Mouse (Mus musculus) 416B (cell line): ENCODE measurements at regions not wholly inside any gene's neighbourhood (a gene's known extent, or its start where the extent isn't known, plus 50 kb on each side); places are given as distances from the start of the nearest gene placed in this dataset.

Experiments used
- DNase-seq: peaks from one replicate; pipeline ENCODE4 v3.0.0; 2011; ENCODE audit warnings: low read depth

DNA sequence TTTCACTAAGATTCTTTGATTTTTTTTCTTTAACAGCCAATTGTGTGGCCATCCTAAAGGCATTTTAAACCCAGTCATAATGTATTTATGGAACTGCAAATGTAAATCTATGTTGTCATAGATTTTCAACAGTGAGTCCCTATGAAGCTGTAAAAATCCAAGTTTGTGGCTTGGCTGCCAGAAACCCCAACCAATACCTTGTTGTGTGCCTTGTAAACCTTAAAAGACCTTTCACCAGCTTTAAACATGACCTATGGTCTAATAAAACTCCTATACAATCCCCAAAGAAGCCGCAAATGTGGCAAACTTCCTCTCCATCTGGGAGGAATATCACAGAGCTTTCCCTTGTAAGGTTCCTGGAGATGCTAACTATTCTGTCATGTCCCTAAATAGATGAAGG, 125.4 kb upstream of the Igf1 start:
- no peak for DNase-seq

DNA sequence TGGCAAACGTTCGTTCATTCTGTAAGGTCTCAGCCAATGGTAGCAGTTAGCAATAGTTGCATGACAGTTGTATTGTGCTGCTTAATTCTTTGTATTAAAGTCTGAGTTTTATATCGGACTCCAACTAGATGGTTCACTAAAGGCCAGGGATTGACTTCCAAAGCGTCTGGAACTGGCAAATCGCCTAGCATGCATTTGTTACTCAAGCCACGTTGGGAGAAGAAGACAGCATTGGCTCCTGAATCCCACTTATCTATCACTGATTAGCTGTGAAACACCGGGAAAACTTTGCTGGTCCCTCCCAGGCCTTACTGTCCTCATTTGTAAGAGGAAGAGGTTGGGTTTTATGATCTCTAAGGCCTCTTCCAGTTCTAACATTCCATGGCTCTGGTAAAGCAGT, 124.8 kb upstream of the Igf1 start:
- no peak for DNase-seq

DNA sequence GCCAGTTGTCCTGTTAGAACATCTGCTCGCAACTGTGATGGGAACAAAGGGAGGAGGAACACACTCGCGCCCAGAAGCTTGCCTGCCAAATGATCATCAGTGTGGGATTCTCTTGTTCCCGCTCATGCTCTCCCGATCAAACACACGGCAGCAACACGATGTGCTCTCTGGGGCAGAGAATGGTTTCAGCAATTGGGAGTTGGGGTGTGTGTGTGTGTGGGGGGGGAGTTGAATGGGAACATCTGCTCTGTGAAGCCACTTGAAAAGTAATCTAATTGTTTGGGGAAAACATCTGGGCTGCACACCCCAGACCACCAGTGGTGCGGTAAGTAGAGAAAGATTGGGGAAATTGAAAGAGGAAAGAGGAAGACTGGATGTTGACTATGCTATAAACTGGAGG, 117.7 kb upstream of the Igf1 start:
- DNase-seq, result no peak

DNA sequence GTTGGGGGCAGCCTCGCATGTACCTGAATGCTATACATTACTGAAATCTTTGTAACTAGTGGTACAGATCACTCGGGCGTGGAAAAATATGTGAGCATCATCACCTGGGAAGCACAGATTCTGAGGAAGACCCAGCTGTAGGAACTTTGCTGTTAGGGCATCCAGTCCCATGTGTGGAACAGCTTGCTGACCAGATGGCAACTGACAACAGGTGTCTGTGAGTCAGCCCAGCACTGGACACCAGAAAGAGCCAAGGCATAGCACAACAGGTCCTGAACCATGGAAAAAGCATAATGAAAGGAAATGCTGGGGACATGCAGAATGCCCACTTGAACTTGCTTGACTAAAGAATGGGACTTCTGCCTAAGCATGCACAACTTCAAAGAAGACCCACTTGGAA, 115.3 kb upstream of the Igf1 start:
- no peak for DNase-seq

DNA sequence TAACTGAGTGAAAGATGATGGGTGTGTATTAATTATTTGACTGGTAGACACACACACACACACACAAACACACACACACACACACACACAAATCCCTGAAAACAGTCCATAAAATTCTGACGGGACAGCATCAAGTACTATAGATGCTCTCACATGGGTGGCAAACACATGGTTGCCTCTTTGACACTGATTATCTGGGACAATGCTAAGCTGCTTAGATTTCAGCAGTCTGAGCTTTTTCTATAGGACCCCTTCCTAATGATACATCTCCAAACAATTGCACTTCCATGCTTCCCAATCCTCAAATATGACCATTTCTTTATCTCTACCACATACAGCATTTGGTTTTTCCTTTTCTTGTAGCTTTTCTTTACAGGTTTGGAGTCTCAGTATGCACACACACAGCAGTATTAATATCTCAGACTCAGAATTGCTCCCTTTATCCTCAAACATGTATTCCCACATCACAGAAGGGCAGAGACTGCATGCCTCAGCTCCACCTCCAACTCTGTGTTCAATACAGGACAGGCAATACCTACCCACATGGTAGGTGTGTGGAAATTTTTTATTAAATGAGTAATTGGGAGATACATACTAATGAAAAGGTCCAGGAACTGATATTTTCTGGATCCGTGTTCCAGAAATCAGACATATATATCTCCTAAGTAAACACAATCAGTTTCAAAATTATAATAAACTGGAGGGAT, 110.1 kb upstream of the Igf1 start:
- no peak for DNase-seq

DNA sequence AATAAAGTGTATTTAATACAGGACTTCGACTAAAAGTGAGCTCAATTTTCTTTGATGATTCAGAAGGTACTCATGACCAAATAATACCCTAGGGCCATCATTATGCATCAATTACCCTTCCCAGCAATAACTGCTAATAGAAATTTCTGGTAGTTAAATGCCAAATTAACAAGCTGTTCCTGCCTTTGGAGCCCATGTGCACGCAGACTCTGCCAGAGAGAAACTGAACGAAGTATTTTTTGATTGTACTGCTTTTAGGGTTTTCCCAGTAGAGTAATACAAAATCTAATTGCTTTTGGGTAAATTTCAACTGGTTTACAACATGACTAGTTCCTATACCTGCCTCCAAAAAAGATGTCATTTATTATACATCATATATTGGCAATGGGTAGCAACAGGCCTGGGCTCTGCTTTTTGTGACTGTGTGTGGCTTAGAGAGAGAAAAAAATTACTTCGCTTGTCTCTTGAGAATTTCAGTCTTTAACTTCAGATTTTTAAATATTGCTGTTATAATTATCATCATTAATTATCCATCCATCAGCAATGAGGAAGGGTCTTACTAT, 109.4 kb upstream of the Igf1 start:
- no peak for DNase-seq

DNA sequence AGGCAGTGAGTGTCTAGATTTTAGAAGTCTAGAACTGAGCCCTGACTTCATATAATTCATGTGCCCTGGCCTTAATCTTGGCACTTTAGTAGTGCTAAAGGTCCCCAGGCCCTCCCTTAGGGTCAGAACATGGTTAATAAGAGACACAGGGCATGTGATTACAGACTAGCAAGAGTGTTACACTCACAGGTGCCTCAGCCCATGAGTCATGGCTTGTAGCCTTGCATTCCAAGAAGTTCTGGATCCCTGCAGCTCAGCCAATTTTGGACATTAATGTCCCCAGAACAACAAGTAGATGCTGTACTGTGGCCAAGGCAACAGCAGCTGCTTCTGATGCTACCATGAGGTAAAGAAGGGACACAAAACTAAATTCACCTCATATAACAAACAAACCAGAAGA, 107.7 kb upstream of the Igf1 start:
- DNase-seq, result no peak

DNA sequence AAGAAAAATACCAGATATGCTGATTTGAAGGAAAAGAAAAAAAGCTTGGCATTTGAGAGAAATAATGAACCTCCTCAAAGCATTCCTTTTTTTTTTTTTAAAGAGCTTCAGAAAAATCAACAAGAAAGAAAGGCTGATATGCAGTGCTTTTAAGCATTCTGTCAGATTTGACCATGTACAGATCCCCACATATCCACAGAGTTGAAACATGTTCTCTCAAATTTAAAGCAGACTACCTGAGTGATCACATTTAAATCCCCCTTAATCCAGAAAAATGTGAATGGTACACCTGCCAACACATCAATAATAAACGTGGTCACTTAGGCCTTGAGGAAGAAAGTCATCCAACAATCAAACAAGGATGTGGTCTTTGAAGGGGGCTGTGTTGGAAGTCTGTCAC, 107.1 kb upstream of the Igf1 start:
- no peak for DNase-seq

DNA sequence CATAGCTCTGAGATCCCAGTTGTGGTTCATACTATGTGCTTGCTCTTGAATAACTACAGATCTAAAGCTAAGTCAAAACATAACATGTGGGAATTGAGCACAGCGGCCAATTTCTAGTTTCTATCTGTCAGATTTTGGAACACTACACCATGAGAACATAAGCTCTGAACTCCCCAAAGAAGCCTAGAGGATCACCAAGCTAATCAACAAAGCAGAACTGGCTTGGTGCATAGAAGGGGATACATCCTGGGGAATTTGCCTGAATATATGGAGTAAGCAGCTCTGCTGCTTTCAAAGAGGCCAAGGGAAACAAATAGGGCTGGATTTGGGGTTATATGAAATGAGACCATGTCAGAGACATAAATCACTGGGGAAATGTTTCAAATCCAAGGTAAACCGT, 105.9 kb upstream of the Igf1 start:
- no peak for DNase-seq

DNA sequence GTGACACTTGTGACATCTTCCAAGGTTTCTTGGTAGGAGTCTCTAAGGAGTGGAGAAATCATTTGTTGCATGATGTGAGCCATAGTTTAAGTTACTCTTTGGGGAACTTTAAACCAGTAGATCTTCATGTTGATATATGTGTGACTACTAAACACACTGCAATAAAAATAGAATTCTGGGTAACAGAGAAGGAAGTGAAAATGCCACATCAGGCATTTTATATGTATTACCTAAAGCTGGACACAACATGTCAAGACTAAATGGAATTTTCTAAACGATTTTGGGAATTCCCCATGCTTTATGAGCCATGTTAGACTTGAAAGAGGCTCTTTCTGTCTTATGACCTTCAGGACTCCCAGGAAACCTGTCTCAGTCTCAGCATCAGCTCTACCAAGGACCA, 104.6 kb upstream of the Igf1 start:
- no peak for DNase-seq

DNA sequence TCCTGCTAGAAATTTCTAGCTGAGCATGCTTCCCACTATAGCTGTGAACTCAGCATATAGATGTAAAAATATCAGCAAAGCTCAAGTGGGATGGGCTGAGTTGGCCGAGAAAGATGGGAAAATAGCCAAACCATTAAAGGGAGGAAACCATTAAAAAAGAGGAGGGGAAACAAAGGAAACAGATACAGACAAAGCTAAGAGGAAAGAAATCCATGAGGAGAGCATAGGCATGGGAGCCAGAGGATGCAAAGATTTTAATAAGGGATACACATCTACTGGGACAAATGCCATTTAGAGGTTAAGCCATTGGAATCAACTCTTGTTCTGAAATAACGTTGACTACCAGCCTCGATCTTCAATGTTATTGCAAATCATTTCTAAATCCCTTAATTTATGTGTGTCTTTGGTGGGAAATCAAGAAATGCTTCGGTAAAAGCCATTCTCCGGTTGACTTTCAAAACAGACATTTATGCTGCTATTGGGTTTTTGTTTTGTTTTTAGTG, 96.5 kb upstream of the Igf1 start:
- DNase-seq, result no peak

DNA sequence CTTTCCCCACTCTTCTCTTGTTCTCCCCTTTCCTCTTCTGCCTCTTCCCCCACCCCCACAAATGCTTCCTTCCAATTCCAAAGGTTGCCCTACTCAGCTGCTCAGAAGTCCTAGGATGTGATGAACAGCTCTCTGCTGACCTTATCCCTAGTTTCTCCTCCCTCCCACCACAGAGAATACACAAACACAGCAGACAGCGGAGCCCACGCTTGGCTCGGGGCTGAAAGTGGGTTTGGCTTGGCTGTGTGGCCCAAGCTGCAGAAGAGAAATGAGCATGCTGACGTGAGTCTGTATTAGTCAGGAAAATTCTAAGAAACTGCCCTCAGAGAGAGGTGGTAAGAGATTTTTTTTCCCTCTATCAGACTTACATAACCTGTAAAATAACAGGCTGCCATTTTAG, 70.5 kb upstream of the Igf1 start:
- no peak for DNase-seq

DNA sequence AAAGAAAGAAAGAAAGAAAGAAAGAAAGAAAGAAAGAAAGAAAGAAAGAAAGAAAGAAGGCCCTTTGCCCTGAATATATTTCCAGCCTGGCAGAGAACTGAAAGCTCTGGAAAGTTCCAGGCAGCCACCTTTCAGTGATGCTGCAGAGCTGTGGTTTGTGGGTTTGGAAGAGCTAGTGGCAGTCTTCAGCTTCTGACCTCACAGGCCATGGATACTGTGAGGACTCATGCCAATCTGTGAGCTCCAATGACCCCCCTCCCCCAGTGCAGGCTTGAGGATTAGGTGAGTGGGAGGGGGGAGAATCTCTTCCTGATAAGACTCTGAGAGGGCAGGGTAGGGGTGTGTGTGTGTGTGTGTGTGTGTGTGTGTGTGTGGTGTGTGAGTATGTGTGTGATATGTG, 65.7 kb upstream of the Igf1 start:
- no peak for DNase-seq

DNA sequence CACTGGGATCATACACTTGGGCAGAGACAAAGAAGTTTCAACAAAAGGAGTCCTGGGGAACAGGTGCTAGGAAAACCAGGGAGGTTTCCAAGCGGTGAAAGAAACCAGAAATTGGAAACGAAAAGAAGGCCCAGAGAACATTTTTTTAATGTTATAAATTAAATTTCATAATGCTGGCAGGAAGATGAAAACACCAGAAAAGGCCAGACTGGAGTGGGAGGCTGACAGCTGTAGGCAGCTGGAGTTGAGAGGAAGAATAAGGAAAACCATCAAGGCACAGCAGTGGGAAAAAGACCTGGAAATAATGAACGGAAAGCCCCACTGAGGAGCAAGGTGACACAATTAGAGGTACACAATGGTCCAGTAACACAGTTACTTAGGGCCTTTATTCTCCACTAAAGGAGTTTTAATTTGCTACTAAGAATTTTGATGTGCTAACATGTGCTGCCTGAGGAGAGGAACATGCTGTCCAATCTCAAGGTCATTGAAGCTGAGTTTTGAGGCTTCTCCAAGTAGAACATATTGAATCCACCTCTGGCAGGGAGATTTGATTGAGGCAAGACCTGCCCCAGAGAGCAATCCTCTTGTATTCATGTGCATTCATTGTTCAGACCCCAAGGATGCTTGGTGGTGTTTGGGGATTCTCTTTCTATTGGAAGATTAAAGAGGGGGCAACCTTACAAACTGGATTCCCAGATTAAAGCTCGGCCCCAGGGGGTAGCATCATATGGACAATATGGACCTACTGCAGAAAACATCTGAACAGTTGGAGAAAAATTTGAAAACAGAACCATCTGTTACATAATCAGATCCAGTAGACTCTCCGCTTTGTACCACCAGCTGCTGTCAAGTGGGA, 53.9 kb upstream of the Igf1 start:
- DNase-seq, result no peak

DNA sequence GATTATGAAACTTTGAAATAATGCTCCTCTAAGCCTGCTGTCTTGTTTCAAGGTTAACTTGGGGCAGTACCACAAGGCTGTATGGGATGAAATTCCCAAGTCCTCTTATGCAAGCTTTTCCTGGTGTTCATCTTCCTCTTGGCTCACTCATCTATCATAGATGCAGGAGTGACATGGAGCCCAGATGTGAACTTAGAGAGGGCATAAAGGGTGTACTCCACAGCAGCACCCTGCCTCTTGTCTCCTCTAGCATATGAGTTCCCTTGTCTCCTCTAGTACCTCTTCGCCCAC, 53.3 kb upstream of the Igf1 start:
- no peak for DNase-seq
